Mouse (Mus musculus) colon, adult 2 months (tissue): ENCODE results near the gene Gbe1. TPM values are rescaled to one million over a fixed set of nuclear protein-coding genes. Genes with fewer than 3 reads are reported as not detected.

Experiments
- polyA plus RNA-seq: library from polyadenylated mRNA; depleted of rRNA; stranded (reverse); fragments of >200 nt; gene quantifications from 2 replicates; pipeline ENCODE4 v1.2.3, GENCODE M21; 2012; rRNA removed

The Gbe1 gene
- 12.1 and 12.2 TPM in 2 replicates for polyA plus RNA-seq

DNA sequence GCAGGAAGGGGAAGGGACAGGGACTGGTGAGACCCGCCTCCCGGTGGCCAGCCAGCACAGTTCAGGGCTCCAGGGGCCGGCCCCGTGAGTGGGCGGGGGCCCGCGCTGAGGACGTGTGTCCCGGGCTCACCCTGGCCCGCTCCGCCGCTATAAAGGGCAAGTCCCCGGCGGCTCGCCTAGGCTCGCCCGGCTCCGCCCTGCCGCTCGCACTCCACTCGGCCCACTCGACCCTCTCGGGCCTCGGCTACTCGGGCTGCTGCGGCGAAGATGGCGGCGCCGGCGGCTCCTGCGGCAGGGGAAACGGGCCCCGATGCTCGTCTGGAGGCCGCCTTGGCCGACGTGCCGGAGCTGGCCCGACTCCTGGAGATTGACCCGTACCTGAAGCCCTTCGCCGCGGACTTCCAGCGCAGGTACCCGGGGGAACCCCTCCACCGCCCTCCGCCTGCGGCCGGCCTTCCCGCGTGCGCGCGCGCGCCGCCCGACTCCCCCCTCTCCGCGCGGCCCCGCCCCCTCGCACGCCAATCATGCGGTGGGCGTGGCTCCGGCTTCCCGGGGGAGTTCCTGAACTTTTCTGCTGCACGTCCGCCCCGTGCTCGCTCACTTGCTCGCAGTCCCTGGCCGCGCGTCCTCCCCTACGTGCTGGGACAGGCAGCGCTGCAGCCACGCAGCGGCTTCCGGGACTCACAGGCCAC is at the start of gene Gbe1:
Gbe1 (plus strand) TSS at position 64 of the 692 bp plus-strand sequence.

